Mouse (Mus musculus) left cerebral cortex, adult 18-20 months (tissue): ENCODE results near the gene Rbm11. TPM values are rescaled to one million over a fixed set of nuclear protein-coding genes. Genes with fewer than 3 reads are reported as not detected.

Experiments
- DNase-seq, 2 experiments: peaks; one replicate each; pipeline ENCODE4 v3.0.0; 2021 to 2022; ENCODE audit warnings: low spot score in 2 of 2, mixed read lengths in 1 of 2
- long read RNA-seq, 2 experiments: library from polyadenylated mRNA; stranded (forward); transcript quantifications; one replicate each; pipeline ENCODE4 v2.0.0; 2021
- total RNA-seq, 2 experiments: library from RNA; stranded (reverse); gene quantifications; 2 replicates each; pipeline ENCODE4 v1.2.3; 2021

Gene Rbm11
- total RNA-seq: 1 to 10 TPM; 4.2 to 5.7 TPM
- long read RNA-seq, experiment 1, partial matches to known transcripts: 0 of 2 reads
- long read RNA-seq, experiment 1, other reads (novel, unspliced or antisense): 0 of 2 reads
- long read RNA-seq, experiment 2, partial matches to known transcripts: 0 of 2 reads
- long read RNA-seq, experiment 2, other reads (novel, unspliced or antisense): 1 of 2 reads

DNA sequence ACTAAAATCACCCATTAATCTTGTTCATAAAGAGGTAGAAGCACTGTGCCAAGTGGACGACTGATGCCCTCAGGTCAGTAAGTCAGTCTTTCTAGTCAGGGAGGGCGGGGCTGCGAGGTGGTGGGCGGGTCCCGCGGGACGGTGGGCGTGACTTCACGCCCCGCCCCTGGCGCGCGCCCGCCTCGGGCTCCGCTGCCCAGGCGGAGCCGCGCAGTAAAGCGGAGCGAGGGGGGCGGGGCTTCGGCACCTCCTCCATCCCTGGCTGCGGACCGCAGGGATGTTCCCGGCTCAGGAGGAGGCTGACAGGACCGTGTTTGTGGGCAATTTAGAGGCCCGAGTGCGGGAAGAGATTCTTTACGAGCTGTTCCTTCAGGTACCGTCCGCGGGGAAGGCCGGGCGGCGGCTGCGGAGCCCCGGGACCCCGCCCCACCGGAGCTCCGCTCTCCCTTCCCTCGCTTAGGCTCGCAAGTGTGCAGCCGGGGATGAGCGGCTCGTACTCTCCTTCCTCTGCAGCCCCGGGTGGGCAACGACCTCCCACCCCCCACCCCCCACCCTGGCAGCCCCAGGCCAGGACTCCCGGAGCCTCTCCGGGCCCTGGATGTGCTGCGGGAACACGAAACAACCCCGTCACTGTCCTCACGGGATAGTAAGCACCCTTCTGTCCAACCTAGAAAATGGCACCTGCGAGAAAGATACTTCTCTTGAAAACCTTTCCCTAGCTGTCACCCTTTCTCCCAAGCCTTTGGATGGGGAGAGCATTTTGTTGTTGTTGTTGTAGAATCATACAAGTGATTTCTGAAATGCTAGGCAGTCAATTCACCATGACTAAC, at the start of gene Rbm11:
Rbm11 (plus strand) TSS at position 174 of the 830 bp plus-strand sequence.
- peak; percentile 78 to 84 for DNase-seq

DNA sequence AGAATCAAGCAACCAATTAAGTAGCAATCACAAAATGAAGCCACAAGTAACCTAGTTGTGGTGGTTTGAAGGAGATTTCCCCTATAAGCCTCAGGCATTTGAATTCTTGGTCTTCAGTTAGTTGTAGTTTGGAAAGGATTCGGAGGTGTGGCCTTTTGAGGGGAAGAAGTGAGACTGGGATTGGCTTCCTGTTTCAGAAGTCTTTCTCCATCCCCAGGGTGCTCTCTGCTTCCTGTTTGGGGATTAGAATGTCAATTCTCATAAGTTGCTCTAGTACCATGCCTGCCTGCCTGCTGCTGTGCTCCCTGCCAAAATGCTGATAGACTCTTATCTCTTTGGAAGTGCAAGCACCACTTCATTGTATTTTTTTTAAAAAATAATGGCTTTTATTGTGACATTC, 47.3 kb upstream of the Rbm11 start:
- DNase-seq: no peak

DNA sequence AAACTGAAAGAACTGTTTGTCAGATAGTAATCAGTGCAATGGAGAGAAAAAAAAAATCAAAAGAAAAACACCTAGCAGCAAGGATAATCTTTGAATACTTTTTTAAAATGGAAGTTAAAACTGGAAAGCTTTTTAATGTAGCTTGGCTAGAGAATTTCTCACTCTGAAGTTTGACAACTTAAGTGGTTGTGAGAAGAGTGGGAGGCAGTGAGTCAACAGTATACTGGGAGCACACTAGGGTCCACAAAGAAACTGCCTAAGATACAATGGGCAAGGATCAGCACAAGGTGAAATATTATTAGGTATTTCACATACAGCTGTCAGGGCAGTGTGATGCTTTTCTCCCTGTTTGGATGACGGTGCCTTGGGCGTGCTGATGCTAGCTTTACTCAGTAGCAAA, 29.7 kb upstream of the Rbm11 start:
- peak in 1 of 2 experiments; percentile 9 for DNase-seq

DNA sequence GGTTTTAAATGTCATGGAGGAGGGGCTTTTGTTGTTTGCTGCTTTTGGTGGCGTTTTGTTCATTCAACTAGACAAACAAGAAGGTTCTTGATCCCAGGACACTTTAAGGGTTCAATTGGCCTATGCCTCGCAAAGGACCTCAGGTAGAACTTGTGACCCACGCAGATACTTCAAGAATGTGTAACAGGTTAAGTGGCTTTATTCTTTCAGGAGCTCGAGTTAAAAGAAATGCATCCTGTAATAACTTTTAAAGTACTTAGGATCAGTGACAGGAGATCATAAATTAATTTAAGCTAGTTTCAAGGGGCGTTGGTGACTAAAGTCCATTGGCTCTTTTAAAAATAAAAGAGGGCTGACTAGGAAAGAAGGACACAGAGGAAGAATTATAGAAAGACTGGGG, 10.4 kb upstream of the Rbm11 start:
- DNase-seq: no peak

DNA sequence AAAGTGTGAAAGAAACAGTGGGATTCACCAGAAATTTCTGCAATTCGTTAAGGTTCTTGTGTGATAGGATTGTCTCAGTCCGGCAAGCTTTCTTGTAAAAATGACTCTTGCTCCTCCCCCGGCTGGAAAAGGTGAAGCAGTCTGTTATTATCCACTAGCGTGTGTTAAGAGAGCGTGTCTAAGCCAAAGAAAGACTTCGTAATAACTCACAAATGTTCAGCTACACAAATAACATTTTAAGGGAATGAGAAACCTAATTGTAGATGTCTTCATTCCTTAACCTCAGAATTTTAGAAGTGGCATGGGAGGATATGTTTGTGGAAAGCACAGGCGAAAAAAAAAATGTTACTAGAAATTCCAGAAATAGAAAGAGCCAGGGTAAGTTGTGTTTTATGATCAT, 6.7 kb upstream of the Rbm11 start, which contains the start of gene Lipi:
Lipi (minus strand) TSS at position 101 of the 400 bp plus-strand sequence.
- DNase-seq: no peak

DNA sequence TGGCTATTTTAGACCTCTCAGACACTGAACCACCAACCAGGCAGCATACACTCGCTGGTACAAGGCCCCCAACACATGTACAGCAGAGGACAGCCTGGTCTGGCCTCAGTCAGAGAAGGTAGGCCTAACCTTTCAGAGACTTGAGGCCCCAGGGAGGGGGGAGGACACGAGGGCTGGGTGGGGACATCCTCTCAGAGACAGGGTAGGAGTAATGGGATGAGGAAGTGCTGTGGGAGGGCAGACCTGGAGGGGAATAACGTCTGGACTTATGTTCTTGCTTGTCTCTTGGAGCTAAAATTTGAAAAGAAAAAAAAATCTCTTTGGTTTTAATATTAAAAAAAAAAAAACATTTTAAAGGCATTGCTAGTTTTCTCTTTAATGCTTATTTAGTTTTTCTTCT, 6.2 kb upstream of the Rbm11 start:
- no peak for DNase-seq

DNA sequence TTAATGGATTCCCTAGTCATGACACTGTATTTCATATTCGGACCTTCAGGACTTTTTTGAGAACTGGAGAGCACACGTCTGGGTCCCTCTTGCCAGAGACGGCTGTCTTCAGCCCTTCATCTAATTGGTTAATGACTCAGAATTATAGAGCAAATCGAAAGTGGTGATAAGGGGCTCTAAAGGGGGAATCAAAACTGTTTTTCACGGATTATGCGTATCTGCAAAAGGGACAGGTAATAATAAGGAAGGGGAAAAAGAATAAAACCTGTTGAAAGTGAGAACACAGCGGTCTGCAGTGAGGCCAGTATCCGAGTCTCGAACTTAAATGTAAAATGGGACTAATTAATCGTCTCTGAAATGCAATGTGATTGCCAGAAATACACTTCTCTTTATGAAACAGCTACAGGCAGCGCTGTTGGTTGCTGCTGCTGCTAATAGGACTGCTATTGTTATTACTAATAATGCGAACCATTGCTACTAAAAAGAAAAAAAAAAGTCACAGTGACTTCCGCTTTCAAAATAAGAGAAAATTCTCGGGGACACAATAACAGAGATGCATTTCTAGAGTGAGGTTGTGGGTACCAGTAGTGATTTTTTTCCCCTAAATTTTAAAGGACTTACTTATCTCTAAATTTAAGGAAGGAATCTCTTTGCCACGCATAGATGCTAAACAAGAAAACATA, 998 bp downstream of the Rbm11 start:
- no peak for DNase-seq

DNA sequence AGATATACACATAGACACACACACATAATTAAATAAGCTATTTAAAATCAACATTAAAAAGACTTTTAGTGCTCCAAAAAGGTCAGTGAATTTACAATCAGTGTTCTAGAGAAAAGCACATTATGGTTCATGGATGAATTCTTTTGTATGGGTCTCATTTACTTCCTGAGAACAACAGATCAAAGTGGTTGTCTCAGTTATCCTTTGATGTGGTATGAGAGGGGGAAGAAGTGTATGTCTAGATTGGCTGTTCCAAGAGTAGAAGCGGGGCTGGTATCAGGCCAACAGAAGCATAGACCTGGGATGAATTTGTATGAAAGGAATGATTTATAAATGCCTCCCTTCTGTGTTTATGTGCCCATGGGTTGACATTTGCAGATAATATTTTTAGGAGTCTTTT, 13.8 kb downstream of the Rbm11 start:
- no peak for DNase-seq

DNA sequence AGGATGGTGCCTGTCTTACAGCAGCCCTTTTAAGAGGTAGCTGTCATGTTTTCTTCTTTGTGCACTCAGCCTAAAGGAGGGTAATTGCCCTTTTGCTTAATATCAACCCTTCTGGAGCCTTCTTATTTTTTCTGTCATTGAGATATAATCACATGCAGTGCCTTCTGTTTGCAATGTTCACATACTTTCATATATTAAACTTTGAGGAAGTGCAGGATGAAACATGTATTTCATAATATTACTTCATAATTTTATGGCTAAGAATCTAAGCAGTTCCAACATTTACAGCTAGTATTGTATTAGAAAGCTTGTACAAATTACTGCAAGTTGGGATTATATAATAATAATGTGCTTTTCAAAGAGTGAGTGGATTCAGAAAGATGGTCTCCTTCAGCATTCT, 19.9 kb downstream of the Rbm11 start:
- DNase-seq: no peak

DNA sequence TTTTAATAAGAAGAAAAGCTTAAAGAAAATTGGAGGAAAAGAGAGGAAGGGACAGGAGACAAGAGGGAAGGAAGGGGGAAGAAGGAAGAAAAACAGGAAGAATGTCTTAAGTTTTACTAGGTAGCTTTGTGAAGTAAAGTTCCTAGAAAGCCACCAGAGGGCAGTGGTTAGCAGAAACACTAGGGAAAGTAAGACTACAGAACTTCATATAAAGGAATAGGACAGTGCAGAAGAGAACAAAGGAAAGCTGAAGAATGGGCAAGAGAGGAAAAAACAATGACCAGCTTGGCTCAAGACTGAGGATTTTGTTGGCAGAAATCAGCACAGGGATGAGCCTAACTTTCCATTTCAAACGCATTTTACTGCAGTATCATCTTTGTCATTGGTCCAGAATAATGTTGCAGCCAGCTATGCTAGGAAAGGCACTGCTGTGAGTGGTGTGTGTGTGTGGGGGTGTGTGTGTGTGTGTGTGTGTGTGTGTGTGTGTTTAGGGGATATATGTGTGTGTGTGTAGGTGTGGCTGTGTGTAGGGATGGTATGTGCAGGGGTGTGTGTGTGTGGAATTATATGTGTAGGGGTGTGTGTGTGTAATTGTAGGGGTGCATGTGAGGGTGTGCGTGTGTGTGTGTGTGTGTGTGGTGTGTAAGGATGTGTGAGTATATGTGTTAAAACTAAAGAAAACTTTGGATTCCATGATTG, 25.2 kb downstream of the Rbm11 start:
- DNase-seq: peak; percentile 32 to 47

DNA sequence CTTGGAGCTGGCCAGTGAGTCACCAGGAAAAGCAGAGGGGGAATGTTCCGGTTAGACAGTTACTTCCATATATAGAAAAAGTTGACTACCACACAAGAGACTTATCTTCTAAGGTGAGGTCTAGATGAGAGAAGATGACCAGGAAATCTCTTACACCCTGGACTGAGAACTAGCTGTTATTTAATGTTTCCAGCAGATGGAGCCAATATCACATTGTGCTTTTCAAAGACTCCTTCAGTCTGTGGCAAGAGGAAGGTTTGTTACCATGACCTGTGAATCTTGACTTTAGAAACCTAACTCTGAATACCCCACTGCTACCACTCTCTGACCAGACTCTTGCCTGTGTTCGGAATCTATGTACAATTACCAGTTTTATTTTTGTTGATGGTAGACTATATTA, 35.2 kb downstream of the Rbm11 start:
- no peak for DNase-seq

Other genes with a start within 250 kb of the Rbm11 start
- gene Lipi, start 6.8 kb upstream of the Rbm11 start, total RNA-seq: not detected
- gene Hspa13, start 174.3 kb downstream of the Rbm11 start, total RNA-seq: 10 to 100 TPM; 35.7 to 39.3 TPM